In the genomic region with DNA sequence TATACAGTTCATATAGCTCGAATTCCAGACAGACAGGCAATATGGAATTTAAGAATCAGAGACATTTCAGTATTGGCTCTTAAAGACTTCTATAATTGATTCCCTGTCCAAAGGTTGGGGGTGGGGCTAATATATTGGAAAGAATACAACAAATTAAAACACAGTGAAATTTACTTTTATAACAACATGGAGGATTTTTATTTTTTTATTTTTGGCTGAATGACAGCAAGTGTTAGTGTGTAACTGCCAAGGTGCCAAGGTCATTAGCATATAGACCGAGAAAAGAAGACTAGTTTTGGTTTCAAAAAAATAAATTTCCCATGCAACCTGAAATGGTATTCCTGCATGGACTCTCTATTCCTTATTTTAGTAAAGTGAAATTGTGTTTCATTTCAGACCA, we compare ENCODE assay signal across 21 mouse cellular contexts. TPM values are rescaled to one million over a fixed set of nuclear protein-coding genes. Genes with fewer than 3 reads are reported as not detected.
DNase-seq lines count a peak whose midpoint lies in the region; ATAC-seq and TF ChIP-seq lines count a peak whose summit lies in the region.
"Had no signal": no experiment of that assay in that cellular context is flagged by ENCODE, and none has a peak within 500 bp of the region (broad histone marks: within the 10 kb centered on the region; RNA-seq: fewer than 3 reads in every experiment).

No protein-coding gene starts in this region.

- DNase-seq in forebrain, embryonic 11.5 days (ENCODE audit: low spot score) = no peak
- DNase-seq in forebrain, embryonic 10.5 days (ENCODE audit: extremely low spot score, low spot score) = no peak
- DNase-seq in brain, embryonic 14.5 days (ENCODE audit: low read depth) = peak; percentile 53
- DNase-seq in forebrain, postnatal 0 days = peak; percentile 10
- no peak for DNase-seq in adrenal gland, postnatal 10 days
- DNase-seq: adrenal gland, adult 8-10 months; adrenal gland, postnatal 25 days; B cell, adult 2 months; cerebellum, adult 11-12 months; cerebellum, adult 9-10 months; embryo, embryonic 11 days had no signal

- H3K9me3 ChIP-seq in forebrain, embryonic 13.5 days (replicated peaks) = no peaks in the 10 kb centered on the region
- no peaks in the 10 kb centered on the region for H3K9me3 ChIP-seq in forebrain, embryonic 11.5 days (ENCODE audit: control insufficient read depth, low read length)
- H3K9me3 ChIP-seq in forebrain, embryonic 15.5 days = no peaks in the 10 kb centered on the region
- no peaks in the 10 kb centered on the region for H3K9me3 ChIP-seq in forebrain, embryonic 10.5 days
- no peaks in the 10 kb centered on the region for H3K9me3 ChIP-seq in forebrain, postnatal 0 days (ENCODE audit: low read length)
- H3K9me3 ChIP-seq: embryonic facial prominence, embryonic 13.5 days; embryonic facial prominence, embryonic 15.5 days had no signal

- TF ChIP-seq CTCF in brain, embryonic 14.5 days (IDR thresholded peaks at IDR 0.05; ENCODE audit: borderline replicate concordance, extremely low read depth, insufficient read depth, insufficient read length) = no peak
- TF ChIP-seq CTCF in forebrain, postnatal 0 days (IDR thresholded peaks at IDR 0.05; ENCODE audit: low read depth) = no peak

- 0 out of 2 replicates have a peak, but pooled peaks have one; percentile 38 for ATAC-seq in forebrain, embryonic 13.5 days
- no peak for ATAC-seq in forebrain, embryonic 11.5 days (replicated peaks; ENCODE audit: low FRiP score)
- ATAC-seq in forebrain, embryonic 15.5 days (replicated peaks) = no peak; the same call in 1 of the 2 replicates
- ATAC-seq in forebrain, postnatal 0 days = no peak
- ATAC-seq: activated CD4-positive, CD25-positive, alpha-beta regulatory T cell, adult 4 months; CD4-positive, CD25-positive, alpha-beta regulatory T cell, adult 4 months; Patski had no signal

- H3K9ac ChIP-seq in forebrain, embryonic 13.5 days = no peak overlapping the region
- no peak overlapping the region for H3K9ac ChIP-seq in forebrain, embryonic 11.5 days (ENCODE audit: low read length)
- no peak overlapping the region for H3K9ac ChIP-seq in forebrain, embryonic 15.5 days (replicated peaks)
- H3K9ac ChIP-seq in forebrain, postnatal 0 days = no peak overlapping the region
- H3K9ac ChIP-seq: embryonic facial prominence, embryonic 13.5 days; embryonic facial prominence, embryonic 15.5 days had no signal

- WGBS in forebrain, embryonic 13.5 days = 66% methylated on average over 2 of the region's 2 CpGs
- 81% methylated on average over 2 of the region's 2 CpGs for WGBS in forebrain, embryonic 11.5 days
- WGBS in forebrain, embryonic 15.5 days = 51% methylated on average over 2 of the region's 2 CpGs
- 89% methylated on average over 2 of the region's 2 CpGs for WGBS in forebrain, embryonic 10.5 days
- 54% methylated on average over 2 of the region's 2 CpGs for WGBS in forebrain, postnatal 0 days

- no peaks in the 10 kb centered on the region for H3K36me3 ChIP-seq in forebrain, embryonic 13.5 days (ENCODE audit: poor library complexity, severe bottlenecking)
- no peaks in the 10 kb centered on the region for H3K36me3 ChIP-seq in forebrain, embryonic 11.5 days (ENCODE audit: control insufficient read depth, insufficient read depth, low read length)
- H3K36me3 ChIP-seq in forebrain, embryonic 15.5 days = no peaks in the 10 kb centered on the region
- H3K36me3 ChIP-seq in forebrain, embryonic 10.5 days (replicated peaks) = no peaks in the 10 kb centered on the region
- H3K36me3 ChIP-seq in forebrain, postnatal 0 days (ENCODE audit: insufficient read depth) = no peaks in the 10 kb centered on the region
- H3K36me3 ChIP-seq: embryonic facial prominence, embryonic 13.5 days; embryonic facial prominence, embryonic 15.5 days; G1E had no signal

- TF ChIP-seq POLR2A in brain, embryonic 14.5 days (IDR thresholded peaks at IDR 0.05; ENCODE audit: borderline replicate concordance, extremely low read depth, insufficient read depth, insufficient read length, poor library complexity, severe bottlenecking) = no peak

- no peak overlapping the region for H3K27ac ChIP-seq in forebrain, embryonic 13.5 days
- no peak overlapping the region for H3K27ac ChIP-seq in forebrain, embryonic 11.5 days (ENCODE audit: low read depth, low read length)
- H3K27ac ChIP-seq in forebrain, embryonic 15.5 days (replicated peaks) = peak overlapping the region; percentile 56; the same call in 1 of the 2 replicates
- no peak overlapping the region for H3K27ac ChIP-seq in forebrain, embryonic 10.5 days
- no peak overlapping the region for H3K27ac ChIP-seq in forebrain, postnatal 0 days (ENCODE audit: low read depth, low read length)
- H3K27ac ChIP-seq: embryonic facial prominence, embryonic 13.5 days; embryonic facial prominence, embryonic 15.5 days had no signal

- no peaks in the 10 kb centered on the region for H3K27me3 ChIP-seq in forebrain, embryonic 13.5 days
- no peaks in the 10 kb centered on the region for H3K27me3 ChIP-seq in forebrain, embryonic 11.5 days (ENCODE audit: control insufficient read depth, insufficient read depth, low read length)
- no peaks in the 10 kb centered on the region for H3K27me3 ChIP-seq in forebrain, embryonic 15.5 days
- H3K27me3 ChIP-seq in forebrain, embryonic 10.5 days (ENCODE audit: poor library complexity, severe bottlenecking) = no peaks in the 10 kb centered on the region
- no peaks in the 10 kb centered on the region for H3K27me3 ChIP-seq in forebrain, postnatal 0 days (ENCODE audit: insufficient read depth, low read length)
- H3K27me3 ChIP-seq: CH12.LX; embryonic facial prominence, embryonic 13.5 days; embryonic facial prominence, embryonic 15.5 days; Patski had no signal

- H3K4me1 ChIP-seq in forebrain, embryonic 13.5 days = no peaks in the 10 kb centered on the region
- H3K4me1 ChIP-seq in forebrain, embryonic 11.5 days (replicated peaks; ENCODE audit: control insufficient read depth, insufficient read depth, low read length) = no peaks in the 10 kb centered on the region
- no peaks in the 10 kb centered on the region for H3K4me1 ChIP-seq in forebrain, embryonic 15.5 days
- H3K4me1 ChIP-seq in forebrain, embryonic 10.5 days = no peaks in the 10 kb centered on the region
- no peaks in the 10 kb centered on the region for H3K4me1 ChIP-seq in forebrain, postnatal 0 days (ENCODE audit: insufficient read depth)
- H3K4me1 ChIP-seq: embryonic facial prominence, embryonic 13.5 days; embryonic facial prominence, embryonic 15.5 days had no signal

- H3K4me2 ChIP-seq in forebrain, embryonic 13.5 days = no peak overlapping the region
- no peak overlapping the region for H3K4me2 ChIP-seq in forebrain, embryonic 11.5 days (ENCODE audit: low read depth, low read length, severe bottlenecking)
- H3K4me2 ChIP-seq in forebrain, embryonic 15.5 days (replicated peaks) = no peak overlapping the region
- H3K4me2 ChIP-seq in forebrain, postnatal 0 days (ENCODE audit: low read depth) = no peak overlapping the region
- H3K4me2 ChIP-seq: embryonic facial prominence, embryonic 13.5 days; embryonic facial prominence, embryonic 15.5 days had no signal

- no peak overlapping the region for H3K4me3 ChIP-seq in forebrain, embryonic 13.5 days
- H3K4me3 ChIP-seq in forebrain, embryonic 11.5 days (ENCODE audit: low read depth, low read length) = no peak overlapping the region
- H3K4me3 ChIP-seq in forebrain, embryonic 15.5 days = no peak overlapping the region
- H3K4me3 ChIP-seq in forebrain, embryonic 10.5 days = no peak overlapping the region
- no peak overlapping the region for H3K4me3 ChIP-seq in forebrain, postnatal 0 days (ENCODE audit: low read depth, low read length)
- H3K4me3 ChIP-seq: embryonic facial prominence, embryonic 13.5 days; embryonic facial prominence, embryonic 15.5 days; erythroblast, embryonic 14.5 days had no signal

RNA-seq across cellular contexts. Expression of gene Adgrl4, which starts 26.7 kb away (rescaled TPM):
- 8.1 and 8.2 TPM in 2 replicates for polyA plus RNA-seq in forebrain, embryonic 13.5 days (2015; fragmentation: Nextera tagmentation; extraction: Ambion mirVana)
- polyA plus RNA-seq in forebrain, embryonic 11.5 days (2014; fragmentation: Nextera tagmentation; extraction: Ambion mirVana) = 7.0 and 7.3 TPM in 2 replicates
- 10.8 and 12.5 TPM in 2 replicates for polyA plus RNA-seq in forebrain, embryonic 15.5 days (2015; fragmentation: Nextera tagmentation; extraction: Ambion mirVana)
- polyA plus RNA-seq in forebrain, embryonic 10.5 days (2016; fragmentation: Nextera tagmentation; extraction: Ambion mirVana) = 4.1 and 4.8 TPM in 2 replicates
- 5.5 and 10.2 TPM in 2 replicates for polyA plus RNA-seq in brain, embryonic 14.5 days (2012; rRNA removed)
- 17.2 and 31.7 TPM in 2 replicates for total RNA-seq in forebrain, postnatal 0 days (2014; rRNA removed)
- 9.7 and 11.9 TPM in 2 replicates for polyA plus RNA-seq in forebrain, postnatal 0 days (2015; fragmentation: Nextera tagmentation; extraction: Ambion mirVana)
- 10 to 100 TPM; 53.9 to 57.3 TPM for total RNA-seq in adrenal gland, postnatal 10 days (2021)
- total RNA-seq: CH12.LX had no signal
- polyA plus RNA-seq: activated CD4-positive, CD25-positive, alpha-beta regulatory T cell, adult 4 months; CD4-positive, CD25-positive, alpha-beta regulatory T cell, adult 4 months; erythroblast, embryonic 14.5 days; G1E; Patski had no signal

Comparison
In these comparisons a context has a peak if more than half of its experiments do, and no peak if none do; other contexts are left out.
1. DNase-seq: peak in brain, embryonic 14.5 days (single experiment) and forebrain, postnatal 0 days (single experiment); none in forebrain, embryonic 11.5 days (single experiment), forebrain, embryonic 10.5 days (single experiment) and adrenal gland, postnatal 10 days (single experiment).